Mouse (Mus musculus): Measurements from ENCODE around the gene Urgcp. TPM values are rescaled to one million over a fixed set of nuclear protein-coding genes. Genes with fewer than 3 reads are reported as not detected.

Urgcp gene
- polyA plus RNA-seq, 1 experiment from 2014 or later = 18.2 TPM

DNA sequence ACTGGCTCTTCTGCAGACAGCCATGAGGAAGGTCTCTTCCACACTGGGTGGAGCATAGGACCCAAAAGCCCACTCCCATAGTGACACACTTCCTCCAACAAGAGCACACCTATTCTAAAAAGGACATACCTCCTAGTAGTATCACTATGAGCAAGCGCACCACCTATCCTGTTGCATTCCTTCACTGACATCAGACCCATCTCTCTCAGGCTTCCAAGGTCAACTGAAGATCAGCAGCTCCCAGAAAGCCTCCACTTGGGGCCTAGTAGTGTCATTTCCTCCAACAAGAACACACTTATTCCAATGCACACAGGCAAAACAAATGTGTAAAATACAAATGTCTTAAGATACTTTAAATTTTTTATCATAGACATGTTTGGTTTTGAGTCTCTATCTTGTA lies 60.4 kb downstream of the Urgcp start:
- Histone ChIP-seq H3K4me1 (replicated peaks; ENCODE audit: control insufficient read depth, insufficient read depth, low read length) (peaks cover 13% of the 10 kb centered on the region; the same call in 1 of the 2 replicates), H3K4me2 (ENCODE audit: low read length) (no peak overlapping the region), H3K27ac (ENCODE audit: low read depth) (no peak overlapping the region), H3K9ac (ENCODE audit: low read length) (no peak overlapping the region), H3K9me3 (ENCODE audit: control insufficient read depth, low read length) (no peaks in the 10 kb centered on the region), H3K4me3 (ENCODE audit: low read depth, low read length) (no peak overlapping the region), H3K36me3 (ENCODE audit: control insufficient read depth, insufficient read depth, low read length) (peaks cover 18% of the 10 kb centered on the region; the same call in 1 of the 2 replicates), H3K27me3 (replicated peaks; ENCODE audit: control insufficient read depth, insufficient read depth, low read length) (no peaks in the 10 kb centered on the region)
- DNase-seq (ENCODE audit: low spot score) = no peak
- no peak for ATAC-seq (replicated peaks; ENCODE audit: low FRiP score, low TSS enrichment, low read depth)
- whole genome bisulfite sequencing = 100% methylated on average over 1 of the region's 1 CpGs

DNA sequence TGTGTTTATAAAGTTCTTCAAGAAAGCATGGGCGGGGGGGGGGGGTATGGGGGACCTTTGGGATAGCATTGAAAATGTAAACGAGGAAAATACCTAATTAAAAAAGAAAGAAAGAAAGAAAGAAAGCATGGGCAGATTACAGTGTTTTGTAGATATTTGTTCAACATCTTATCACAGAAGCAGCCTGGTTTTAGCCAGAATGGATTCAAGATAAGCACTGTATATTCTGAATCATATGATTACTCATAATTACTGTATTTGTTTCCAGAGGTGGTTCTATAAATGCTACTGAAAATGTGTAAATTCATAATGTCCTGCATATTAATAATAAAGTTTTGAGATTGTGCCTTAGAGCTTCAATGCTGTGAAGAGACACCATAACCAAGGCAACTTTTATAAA lies 60.9 kb downstream of the Urgcp start:
- DNase-seq (ENCODE audit: low spot score) = no peak
- Histone ChIP-seq H3K4me1 (replicated peaks; ENCODE audit: control insufficient read depth, insufficient read depth, low read length) (peaks cover 8% of the 10 kb centered on the region; the same call in 1 of the 2 replicates), H3K4me2 (ENCODE audit: low read length) (no peak overlapping the region), H3K27me3 (replicated peaks; ENCODE audit: control insufficient read depth, insufficient read depth, low read length) (no peaks in the 10 kb centered on the region), H3K9ac (ENCODE audit: low read length) (no peak overlapping the region), H3K27ac (ENCODE audit: low read depth) (no peak overlapping the region), H3K36me3 (ENCODE audit: control insufficient read depth, insufficient read depth, low read length) (peaks cover 18% of the 10 kb centered on the region; the same call in 1 of the 2 replicates), H3K9me3 (ENCODE audit: control insufficient read depth, low read length) (no peaks in the 10 kb centered on the region), H3K4me3 (ENCODE audit: low read depth, low read length) (no peak overlapping the region)
- ATAC-seq (replicated peaks; ENCODE audit: low FRiP score, low TSS enrichment, low read depth) = no peak
- 72% methylated on average over 2 of the region's 2 CpGs for whole genome bisulfite sequencing

DNA sequence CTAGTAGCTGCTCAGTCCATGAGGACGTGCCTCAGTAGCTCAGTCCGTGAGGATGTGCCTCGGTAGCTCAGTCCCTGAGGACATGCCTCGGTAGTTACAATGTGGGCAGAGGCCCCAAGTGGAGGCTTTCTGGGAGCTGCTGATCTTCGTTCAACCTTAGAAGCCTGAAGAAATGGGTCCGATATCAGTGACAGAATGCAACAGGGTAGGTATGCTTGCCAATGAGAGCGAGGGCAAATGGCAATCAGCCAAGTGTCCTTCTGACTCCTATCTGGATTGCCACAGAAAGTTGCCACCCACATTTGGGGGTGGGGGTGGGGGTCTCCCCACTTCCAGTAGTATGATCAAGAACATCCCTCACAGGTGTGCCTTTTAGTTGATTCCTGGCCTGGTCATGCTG lies 61.4 kb downstream of the Urgcp start:
- H3K36me3 ChIP-seq (ENCODE audit: control insufficient read depth, insufficient read depth, low read length) = peaks cover 18% of the 10 kb centered on the region; the same call in 1 of the 2 replicates
- no peak overlapping the region for H3K9ac ChIP-seq (ENCODE audit: low read length)
- H3K4me2 ChIP-seq (ENCODE audit: low read length) = no peak overlapping the region
- H3K27me3 ChIP-seq (replicated peaks; ENCODE audit: control insufficient read depth, insufficient read depth, low read length) = no peaks in the 10 kb centered on the region
- ATAC-seq (replicated peaks; ENCODE audit: low FRiP score, low TSS enrichment, low read depth) = no peak
- no peaks in the 10 kb centered on the region for H3K9me3 ChIP-seq (ENCODE audit: control insufficient read depth, low read length)
- WGBS = 92% methylated on average over 7 of the region's 7 CpGs
- no peak overlapping the region for H3K27ac ChIP-seq (ENCODE audit: low read depth)
- no peak overlapping the region for H3K4me3 ChIP-seq (ENCODE audit: low read depth, low read length)
- no peak for DNase-seq (ENCODE audit: low spot score)
- H3K4me1 ChIP-seq (replicated peaks; ENCODE audit: control insufficient read depth, insufficient read depth, low read length) = 0 out of 2 replicates have a peak, but pooled peaks cover 3% of the 10 kb centered on the region

DNA sequence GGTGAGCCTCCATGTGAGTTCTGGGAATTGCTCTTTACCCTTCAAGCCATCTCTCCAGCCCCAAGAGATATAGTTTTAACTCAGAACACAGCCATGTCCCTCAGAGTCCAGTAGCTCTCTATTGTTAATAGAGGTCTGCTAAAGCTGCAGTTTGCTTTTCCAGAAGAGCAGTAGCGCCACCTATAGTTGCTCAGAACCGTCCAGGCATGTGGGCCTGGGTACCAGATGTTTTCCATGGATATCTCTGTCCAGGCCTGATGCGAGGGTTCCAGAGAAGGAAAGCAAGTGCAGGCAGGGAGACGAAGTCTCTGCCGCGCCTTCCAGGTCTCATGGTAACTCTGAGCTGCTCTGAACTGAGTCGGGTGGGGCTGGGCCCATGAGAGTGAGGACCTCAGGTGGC lies 70.4 kb downstream of the Urgcp start:
- no peaks in the 10 kb centered on the region for H3K4me1 ChIP-seq (replicated peaks; ENCODE audit: control insufficient read depth, insufficient read depth, low read length)
- H3K27ac ChIP-seq (ENCODE audit: low read depth) = no peak overlapping the region
- no peak overlapping the region for H3K4me2 ChIP-seq (ENCODE audit: low read length)
- H3K4me3 ChIP-seq (ENCODE audit: low read depth, low read length) = no peak overlapping the region
- WGBS = 29% methylated on average over 7 of the region's 7 CpGs
- no peaks in the 10 kb centered on the region for H3K36me3 ChIP-seq (ENCODE audit: control insufficient read depth, insufficient read depth, low read length)
- no peak overlapping the region for H3K9ac ChIP-seq (ENCODE audit: low read length)
- ATAC-seq (replicated peaks; ENCODE audit: low FRiP score, low TSS enrichment, low read depth) = no peak
- 0 out of 2 replicates have a peak, but pooled peaks cover 3% of the 10 kb centered on the region for H3K9me3 ChIP-seq (ENCODE audit: control insufficient read depth, low read length)
- no peak for DNase-seq (ENCODE audit: low spot score)
- H3K27me3 ChIP-seq (replicated peaks; ENCODE audit: control insufficient read depth, insufficient read depth, low read length) = no peaks in the 10 kb centered on the region

DNA sequence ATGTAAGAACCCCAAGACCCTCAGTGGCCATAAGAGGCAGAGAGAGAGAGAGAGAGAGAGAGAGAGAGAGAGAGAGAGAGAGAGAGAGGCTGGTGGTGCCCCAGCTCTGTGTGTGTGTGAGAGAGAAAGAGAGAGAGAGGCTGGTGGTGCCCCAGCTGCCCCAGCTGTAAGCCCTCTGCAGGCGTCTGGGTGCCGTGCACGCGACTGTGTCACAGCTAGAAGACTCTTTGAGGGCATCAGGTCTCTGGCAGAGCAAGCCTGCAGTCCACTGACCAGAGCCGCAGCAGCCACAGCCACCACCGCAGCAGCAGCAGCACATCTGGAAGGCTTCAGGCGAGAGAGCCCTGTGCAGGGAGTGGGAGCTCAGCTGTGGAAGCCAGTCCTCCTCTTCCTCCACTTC lies 77.9 kb downstream of the Urgcp start:
- no peaks in the 10 kb centered on the region for H3K27me3 ChIP-seq (replicated peaks; ENCODE audit: control insufficient read depth, insufficient read depth, low read length)
- 22% methylated on average over 7 of the region's 7 CpGs for WGBS
- no peak for DNase-seq (ENCODE audit: low spot score)

DNA sequence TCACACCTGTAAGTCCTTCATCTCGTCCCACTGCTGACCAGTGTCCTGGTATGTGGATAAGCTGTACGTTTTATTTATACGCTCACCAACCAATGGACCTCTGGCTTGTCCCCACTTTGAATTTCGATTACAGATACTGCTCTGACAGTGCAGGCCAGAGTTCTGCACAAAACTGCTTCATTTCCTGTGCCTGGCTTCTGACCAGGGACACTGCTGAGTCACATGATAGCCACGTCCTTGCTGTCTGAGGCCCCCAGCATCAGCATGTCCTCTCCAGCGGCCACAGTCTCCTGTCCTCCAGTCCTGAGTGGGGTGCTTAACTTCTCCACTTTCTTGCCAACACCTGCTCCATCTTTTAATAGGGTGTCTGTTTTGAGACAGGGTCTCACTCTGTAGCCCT lies 79.6 kb downstream of the Urgcp start:
- 57% methylated on average over 6 of the region's 6 CpGs for WGBS
- no peaks in the 10 kb centered on the region for H3K36me3 ChIP-seq (ENCODE audit: control insufficient read depth, insufficient read depth, low read length)
- H3K9me3 ChIP-seq (ENCODE audit: control insufficient read depth, low read length) = no peaks in the 10 kb centered on the region
- H3K4me2 ChIP-seq (ENCODE audit: low read length) = no peak overlapping the region
- no peak overlapping the region for H3K4me3 ChIP-seq (ENCODE audit: low read depth, low read length)
- no peak for ATAC-seq (replicated peaks; ENCODE audit: low FRiP score, low TSS enrichment, low read depth)
- H3K4me1 ChIP-seq (replicated peaks; ENCODE audit: control insufficient read depth, insufficient read depth, low read length) = no peaks in the 10 kb centered on the region
- H3K27me3 ChIP-seq (replicated peaks; ENCODE audit: control insufficient read depth, insufficient read depth, low read length) = no peaks in the 10 kb centered on the region
- no peak overlapping the region for H3K27ac ChIP-seq (ENCODE audit: low read depth)
- no peak overlapping the region for H3K9ac ChIP-seq (ENCODE audit: low read length)
- DNase-seq (ENCODE audit: low spot score) = no peak

More for the DNA sequence above, 77.9 kb downstream of the Urgcp start:
- Histone ChIP-seq H3K27ac (ENCODE audit: low read depth) (no peak overlapping the region), H3K4me3 (ENCODE audit: low read depth, low read length) (no peak overlapping the region), H3K9ac (ENCODE audit: low read length) (no peak overlapping the region), H3K9me3 (ENCODE audit: control insufficient read depth, low read length) (no peaks in the 10 kb centered on the region), H3K36me3 (ENCODE audit: control insufficient read depth, insufficient read depth, low read length) (no peaks in the 10 kb centered on the region), H3K4me1 (replicated peaks; ENCODE audit: control insufficient read depth, insufficient read depth, low read length) (no peaks in the 10 kb centered on the region), H3K4me2 (ENCODE audit: low read length) (no peak overlapping the region)
- no peak for ATAC-seq (replicated peaks; ENCODE audit: low FRiP score, low TSS enrichment, low read depth)

Other genes starting within 250 kb of the Urgcp start
- gene Xbp1, start 241.7 kb downstream of the Urgcp start, polyA plus RNA-seq (2014; fragmentation: Nextera tagmentation; extraction: Ambion mirVana) = 168 and 202 TPM in 2 replicates
- gene Ccdc117, start 220.2 kb downstream of the Urgcp start, polyA plus RNA-seq (2014; fragmentation: Nextera tagmentation; extraction: Ambion mirVana) = 16.8 and 17.3 TPM in 2 replicates
- not detected in 2 replicates for gene Ankrd36, start 192.7 kb downstream of the Urgcp start, polyA plus RNA-seq (2014; fragmentation: Nextera tagmentation; extraction: Ambion mirVana)
- gene Mrps24, start 46.7 kb downstream of the Urgcp start, polyA plus RNA-seq (2014; fragmentation: Nextera tagmentation; extraction: Ambion mirVana) = 229 and 246 TPM in 2 replicates
- 116 and 126 TPM in 2 replicates for gene Dbnl, start 26.1 kb upstream of the Urgcp start, polyA plus RNA-seq (2014; fragmentation: Nextera tagmentation; extraction: Ambion mirVana)
- gene Pgam2, start 41.4 kb upstream of the Urgcp start, polyA plus RNA-seq (2014; fragmentation: Nextera tagmentation; extraction: Ambion mirVana) = 2.0 and 2.4 TPM in 2 replicates
- 10.2 and 10.8 TPM in 2 replicates for gene Polm, start 75.6 kb upstream of the Urgcp start, polyA plus RNA-seq (2014; fragmentation: Nextera tagmentation; extraction: Ambion mirVana)
- 37.6 and 37.9 TPM in 2 replicates for gene Aebp1, start 99.6 kb upstream of the Urgcp start, polyA plus RNA-seq (2014; fragmentation: Nextera tagmentation; extraction: Ambion mirVana)
- 130 and 137 TPM in 2 replicates for gene Pold2, start 115.9 kb upstream of the Urgcp start, polyA plus RNA-seq (2014; fragmentation: Nextera tagmentation; extraction: Ambion mirVana)
- 22.9 and 33.3 TPM in 2 replicates for gene Myl7, start 136.4 kb upstream of the Urgcp start, polyA plus RNA-seq (2014; fragmentation: Nextera tagmentation; extraction: Ambion mirVana)
- gene Gck, start 187.7 kb upstream of the Urgcp start, polyA plus RNA-seq (2014; fragmentation: Nextera tagmentation; extraction: Ambion mirVana) = 1.2 and 2.3 TPM in 2 replicates
- gene Ykt6, start 193.3 kb upstream of the Urgcp start, polyA plus RNA-seq (2014; fragmentation: Nextera tagmentation; extraction: Ambion mirVana) = 23.0 and 23.3 TPM in 2 replicates

Data from intestine, embryonic 14.5 days (tissue).